Mouse (Mus musculus): Measurements from ENCODE around the gene Ncor2. TPM values are rescaled to one million over a fixed set of nuclear protein-coding genes. Genes with fewer than 3 reads are reported as not detected.

Ncor2 gene
- polyA plus RNA-seq, 1 experiment from 2014 or later, result 27.5 TPM

DNA sequence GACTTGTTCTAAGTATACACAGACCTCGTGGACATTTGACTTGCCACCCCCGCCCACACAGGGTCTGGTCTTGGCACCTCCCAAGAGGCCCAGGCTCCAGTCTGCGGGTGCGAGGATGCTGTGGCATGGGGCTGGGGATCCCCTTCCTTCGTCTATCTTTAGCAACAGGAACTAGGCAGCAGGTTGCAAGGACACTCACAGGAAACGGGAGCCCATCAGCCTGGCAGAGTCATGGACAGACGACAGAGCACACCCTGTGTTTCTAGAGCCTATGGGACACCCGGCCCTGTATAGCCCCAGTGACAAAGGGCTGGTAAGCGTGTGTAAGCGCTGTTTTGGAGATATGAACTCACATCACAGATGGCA lies 126.8 kb downstream of the Ncor2 start:
- DNase-seq (ENCODE audit: low spot score) (no peak), ATAC-seq (replicated peaks; ENCODE audit: low FRiP score, low TSS enrichment, low read depth) (no peak)
- H3K4me1 ChIP-seq (replicated peaks; ENCODE audit: control insufficient read depth, insufficient read depth, low read length), result peaks cover 25% of the 10 kb centered on the region
- H3K4me3 ChIP-seq (ENCODE audit: low read depth, low read length), result no peak overlapping the region
- no peaks in the 10 kb centered on the region for H3K27me3 ChIP-seq (replicated peaks; ENCODE audit: control insufficient read depth, insufficient read depth, low read length)
- H3K36me3 ChIP-seq (ENCODE audit: control insufficient read depth, insufficient read depth, low read length), result peaks cover 80% of the 10 kb centered on the region
- H3K4me2 ChIP-seq (ENCODE audit: low read length), result no peak overlapping the region
- H3K9me3 ChIP-seq (ENCODE audit: control insufficient read depth, low read length), result no peaks in the 10 kb centered on the region
- no peak overlapping the region for H3K27ac ChIP-seq (ENCODE audit: low read depth)
- no peak overlapping the region for H3K9ac ChIP-seq (ENCODE audit: low read length)
- WGBS, result 74% methylated on average over 10 of the region's 10 CpGs

DNA sequence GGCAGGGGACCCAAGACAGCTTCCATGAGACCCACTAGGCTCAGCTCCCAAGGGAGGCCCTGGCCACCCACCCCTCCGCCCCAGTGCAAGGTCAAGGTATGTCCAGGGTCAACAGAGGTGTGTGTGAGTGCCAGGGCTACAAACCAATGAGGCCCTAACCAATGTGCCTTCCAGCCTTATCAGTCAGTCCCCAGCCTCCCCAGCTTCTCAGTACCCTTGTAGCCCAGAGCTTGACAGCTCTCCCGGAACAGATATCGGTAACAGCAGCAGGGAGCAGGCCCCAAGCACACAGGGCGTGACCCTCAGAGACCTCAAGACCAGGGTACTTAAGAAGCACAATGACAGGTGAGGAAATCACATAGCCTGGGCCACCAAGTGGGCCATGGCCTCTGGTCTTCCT lies 129.5 kb downstream of the Ncor2 start:
- WGBS, result 91% methylated on average over 4 of the region's 4 CpGs
- Histone ChIP-seq H3K27ac (ENCODE audit: low read depth) (no peak overlapping the region), H3K27me3 (replicated peaks; ENCODE audit: control insufficient read depth, insufficient read depth, low read length) (no peaks in the 10 kb centered on the region), H3K9ac (ENCODE audit: low read length) (no peak overlapping the region), H3K4me3 (ENCODE audit: low read depth, low read length) (no peak overlapping the region), H3K4me2 (ENCODE audit: low read length) (no peak overlapping the region), H3K36me3 (ENCODE audit: control insufficient read depth, insufficient read depth, low read length) (peaks cover 94% of the 10 kb centered on the region), H3K9me3 (ENCODE audit: control insufficient read depth, low read length) (no peaks in the 10 kb centered on the region), H3K4me1 (replicated peaks; ENCODE audit: control insufficient read depth, insufficient read depth, low read length) (peaks cover 8% of the 10 kb centered on the region; the same call in 1 of the 2 replicates)
- no peak for DNase-seq (ENCODE audit: low spot score)
- ATAC-seq (replicated peaks; ENCODE audit: low FRiP score, low TSS enrichment, low read depth), result no peak

DNA sequence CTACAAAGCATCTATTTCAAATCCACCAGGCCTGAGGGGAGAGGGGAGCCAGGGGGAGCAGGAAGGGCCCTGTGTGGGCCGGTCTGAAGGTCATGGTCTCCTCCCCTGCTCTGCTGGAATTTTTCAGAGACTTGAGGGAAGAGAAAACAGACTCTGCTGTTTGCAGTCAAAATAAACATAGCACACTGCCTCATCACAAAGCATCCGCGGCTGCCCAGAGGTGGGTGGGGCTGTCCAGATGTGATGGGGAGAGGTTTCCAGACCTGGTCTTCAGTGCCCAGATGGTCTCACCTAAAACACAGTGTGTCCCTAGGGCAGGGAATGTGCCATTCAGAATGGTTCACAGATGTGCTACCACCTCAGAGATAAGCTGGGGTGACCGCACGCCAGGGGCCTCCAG lies 132.6 kb downstream of the Ncor2 start:
- ATAC-seq (replicated peaks; ENCODE audit: low FRiP score, low TSS enrichment, low read depth) (no peak), DNase-seq (ENCODE audit: low spot score) (no peak)
- no peaks in the 10 kb centered on the region for H3K9me3 ChIP-seq (ENCODE audit: control insufficient read depth, low read length)
- no peak overlapping the region for H3K27ac ChIP-seq (ENCODE audit: low read depth)
- no peak overlapping the region for H3K4me2 ChIP-seq (ENCODE audit: low read length)
- 48% methylated on average over 5 of the region's 5 CpGs for WGBS
- H3K4me1 ChIP-seq (replicated peaks; ENCODE audit: control insufficient read depth, insufficient read depth, low read length), result no peaks in the 10 kb centered on the region
- H3K36me3 ChIP-seq (ENCODE audit: control insufficient read depth, insufficient read depth, low read length), result peaks cover 91% of the 10 kb centered on the region
- H3K27me3 ChIP-seq (replicated peaks; ENCODE audit: control insufficient read depth, insufficient read depth, low read length), result no peaks in the 10 kb centered on the region
- no peak overlapping the region for H3K9ac ChIP-seq (ENCODE audit: low read length)
- no peak overlapping the region for H3K4me3 ChIP-seq (ENCODE audit: low read depth, low read length)

GRCm38 (mm10) chr5:125045202-125045601 lies 133.8 kb downstream of the Ncor2 start:
- ATAC-seq (replicated peaks; ENCODE audit: low FRiP score, low TSS enrichment, low read depth) (no peak), DNase-seq (ENCODE audit: low spot score) (no peak)
- 71% methylated on average over 5 of the region's 5 CpGs for WGBS
- Histone ChIP-seq H3K9ac (ENCODE audit: low read length) (no peak overlapping the region), H3K27ac (ENCODE audit: low read depth) (no peak overlapping the region), H3K9me3 (ENCODE audit: control insufficient read depth, low read length) (no peaks in the 10 kb centered on the region), H3K36me3 (ENCODE audit: control insufficient read depth, insufficient read depth, low read length) (peaks cover 88% of the 10 kb centered on the region), H3K4me1 (replicated peaks; ENCODE audit: control insufficient read depth, insufficient read depth, low read length) (no peaks in the 10 kb centered on the region), H3K27me3 (replicated peaks; ENCODE audit: control insufficient read depth, insufficient read depth, low read length) (no peaks in the 10 kb centered on the region), H3K4me2 (ENCODE audit: low read length) (no peak overlapping the region), H3K4me3 (ENCODE audit: low read depth, low read length) (no peak overlapping the region)

DNA sequence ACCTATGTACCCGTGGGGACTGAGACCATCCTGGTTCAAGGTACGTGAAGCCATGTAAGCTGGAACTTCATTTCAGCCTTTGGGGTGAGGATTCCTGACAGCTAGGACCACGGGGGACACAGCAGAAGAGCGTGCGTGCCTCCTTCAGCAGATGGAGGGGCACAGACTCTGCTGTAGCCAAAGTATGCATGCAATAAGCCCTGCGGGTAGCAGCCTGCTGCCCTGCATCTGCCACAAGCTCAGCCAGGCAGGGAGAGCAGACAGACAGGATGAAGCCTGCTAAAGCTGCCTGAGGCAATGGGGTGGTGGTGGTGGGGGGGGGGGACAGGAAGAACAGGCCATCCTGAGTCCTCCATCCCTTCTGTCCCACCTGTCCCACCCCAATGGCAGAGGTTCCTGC lies 135.6 kb downstream of the Ncor2 start:
- no peaks in the 10 kb centered on the region for H3K9me3 ChIP-seq (ENCODE audit: control insufficient read depth, low read length)
- ATAC-seq (replicated peaks; ENCODE audit: low FRiP score, low TSS enrichment, low read depth) (no peak), DNase-seq (ENCODE audit: low spot score) (no peak)
- no peak overlapping the region for H3K4me3 ChIP-seq (ENCODE audit: low read depth, low read length)
- H3K4me2 ChIP-seq (ENCODE audit: low read length), result no peak overlapping the region
- no peak overlapping the region for H3K27ac ChIP-seq (ENCODE audit: low read depth)
- 93% methylated on average over 6 of the region's 6 CpGs for WGBS
- no peaks in the 10 kb centered on the region for H3K4me1 ChIP-seq (replicated peaks; ENCODE audit: control insufficient read depth, insufficient read depth, low read length)
- H3K27me3 ChIP-seq (replicated peaks; ENCODE audit: control insufficient read depth, insufficient read depth, low read length), result no peaks in the 10 kb centered on the region
- H3K9ac ChIP-seq (ENCODE audit: low read length), result no peak overlapping the region
- H3K36me3 ChIP-seq (ENCODE audit: control insufficient read depth, insufficient read depth, low read length), result peaks cover 88% of the 10 kb centered on the region

- no peak for DNase-seq (ENCODE audit: low spot score)
Observed at GRCm38 (mm10) chr5:125041578-125041977, 137.4 kb downstream of the Ncor2 start.

DNA sequence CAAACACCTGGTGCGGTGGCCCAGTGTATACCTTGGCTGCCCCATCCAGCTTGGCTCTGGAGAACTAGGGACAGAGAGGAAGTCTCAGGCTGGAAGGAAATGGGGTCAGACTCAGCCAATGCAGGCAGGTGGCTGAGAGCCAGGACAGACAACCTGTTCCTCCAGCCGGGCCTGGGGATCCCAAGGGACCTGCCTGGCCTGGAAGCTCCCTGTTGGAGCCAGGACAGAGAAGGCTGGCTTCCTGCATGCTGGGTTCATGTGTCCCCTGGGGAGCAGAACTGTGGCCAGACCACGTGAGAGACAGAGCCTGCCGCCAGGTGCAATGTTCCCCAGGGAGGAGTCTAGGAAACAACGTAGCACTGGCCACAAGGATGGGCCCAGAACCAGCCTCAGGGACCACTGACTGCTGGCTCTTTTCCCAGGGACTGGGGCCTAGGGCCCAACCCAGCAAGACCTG lies 138.9 kb downstream of the Ncor2 start:
- ATAC-seq (replicated peaks; ENCODE audit: low FRiP score, low TSS enrichment, low read depth), result no peak
- 71% methylated on average over 5 of the region's 5 CpGs for WGBS
- Histone ChIP-seq H3K9me3 (ENCODE audit: control insufficient read depth, low read length) (no peaks in the 10 kb centered on the region), H3K27me3 (replicated peaks; ENCODE audit: control insufficient read depth, insufficient read depth, low read length) (no peaks in the 10 kb centered on the region), H3K4me3 (ENCODE audit: low read depth, low read length) (no peak overlapping the region), H3K4me1 (replicated peaks; ENCODE audit: control insufficient read depth, insufficient read depth, low read length) (no peaks in the 10 kb centered on the region), H3K9ac (ENCODE audit: low read length) (no peak overlapping the region), H3K4me2 (ENCODE audit: low read length) (no peak overlapping the region), H3K36me3 (ENCODE audit: control insufficient read depth, insufficient read depth, low read length) (peaks cover 88% of the 10 kb centered on the region), H3K27ac (ENCODE audit: low read depth) (no peak overlapping the region)
- no peak for DNase-seq (ENCODE audit: low spot score)

More at GRCm38 (mm10) chr5:125041578-125041977, 137.4 kb downstream of the Ncor2 start:
- Histone ChIP-seq H3K27ac (ENCODE audit: low read depth) (no peak overlapping the region), H3K9ac (ENCODE audit: low read length) (no peak overlapping the region), H3K4me3 (ENCODE audit: low read depth, low read length) (no peak overlapping the region), H3K27me3 (replicated peaks; ENCODE audit: control insufficient read depth, insufficient read depth, low read length) (no peaks in the 10 kb centered on the region), H3K36me3 (ENCODE audit: control insufficient read depth, insufficient read depth, low read length) (peaks cover 88% of the 10 kb centered on the region), H3K9me3 (ENCODE audit: control insufficient read depth, low read length) (no peaks in the 10 kb centered on the region), H3K4me1 (replicated peaks; ENCODE audit: control insufficient read depth, insufficient read depth, low read length) (no peaks in the 10 kb centered on the region), H3K4me2 (ENCODE audit: low read length) (no peak overlapping the region)
- ATAC-seq (replicated peaks; ENCODE audit: low FRiP score, low TSS enrichment, low read depth), result no peak
- 76% methylated on average over 9 of the region's 9 CpGs for WGBS

- Histone ChIP-seq H3K4me2 (ENCODE audit: low read length) (no peak overlapping the region), H3K9me3 (ENCODE audit: control insufficient read depth, low read length) (no peaks in the 10 kb centered on the region), H3K4me3 (ENCODE audit: low read depth, low read length) (no peak overlapping the region), H3K27ac (ENCODE audit: low read depth) (no peak overlapping the region), H3K36me3 (ENCODE audit: control insufficient read depth, insufficient read depth, low read length) (peaks cover 89% of the 10 kb centered on the region), H3K9ac (ENCODE audit: low read length) (no peak overlapping the region), H3K4me1 (replicated peaks; ENCODE audit: control insufficient read depth, insufficient read depth, low read length) (no peaks in the 10 kb centered on the region), H3K27me3 (replicated peaks; ENCODE audit: control insufficient read depth, insufficient read depth, low read length) (no peaks in the 10 kb centered on the region)
- ATAC-seq (replicated peaks; ENCODE audit: low FRiP score, low TSS enrichment, low read depth) (no peak), DNase-seq (ENCODE audit: low spot score) (no peak)
- WGBS, result 89% methylated on average over 8 of the region's 8 CpGs
Observed at GRCm38 (mm10) chr5:125039377-125040027, 139.5 kb downstream of the Ncor2 start.

- DNase-seq (ENCODE audit: low spot score), result no peak
- Histone ChIP-seq H3K9me3 (ENCODE audit: control insufficient read depth, low read length) (no peaks in the 10 kb centered on the region), H3K36me3 (ENCODE audit: control insufficient read depth, insufficient read depth, low read length) (peaks cover 96% of the 10 kb centered on the region), H3K4me3 (ENCODE audit: low read depth, low read length) (no peak overlapping the region), H3K27ac (ENCODE audit: low read depth) (no peak overlapping the region), H3K27me3 (replicated peaks; ENCODE audit: control insufficient read depth, insufficient read depth, low read length) (no peaks in the 10 kb centered on the region), H3K4me1 (replicated peaks; ENCODE audit: control insufficient read depth, insufficient read depth, low read length) (no peaks in the 10 kb centered on the region), H3K9ac (ENCODE audit: low read length) (no peak overlapping the region), H3K4me2 (ENCODE audit: low read length) (no peak overlapping the region)
- no peak for ATAC-seq (replicated peaks; ENCODE audit: low FRiP score, low TSS enrichment, low read depth)
- WGBS, result 87% methylated on average over 8 of the region's 8 CpGs
Observed at GRCm38 (mm10) chr5:125036483-125036882, 142.5 kb downstream of the Ncor2 start.
